Mouse (Mus musculus): Measurements from ENCODE around the gene Olfr1359.

DNA sequence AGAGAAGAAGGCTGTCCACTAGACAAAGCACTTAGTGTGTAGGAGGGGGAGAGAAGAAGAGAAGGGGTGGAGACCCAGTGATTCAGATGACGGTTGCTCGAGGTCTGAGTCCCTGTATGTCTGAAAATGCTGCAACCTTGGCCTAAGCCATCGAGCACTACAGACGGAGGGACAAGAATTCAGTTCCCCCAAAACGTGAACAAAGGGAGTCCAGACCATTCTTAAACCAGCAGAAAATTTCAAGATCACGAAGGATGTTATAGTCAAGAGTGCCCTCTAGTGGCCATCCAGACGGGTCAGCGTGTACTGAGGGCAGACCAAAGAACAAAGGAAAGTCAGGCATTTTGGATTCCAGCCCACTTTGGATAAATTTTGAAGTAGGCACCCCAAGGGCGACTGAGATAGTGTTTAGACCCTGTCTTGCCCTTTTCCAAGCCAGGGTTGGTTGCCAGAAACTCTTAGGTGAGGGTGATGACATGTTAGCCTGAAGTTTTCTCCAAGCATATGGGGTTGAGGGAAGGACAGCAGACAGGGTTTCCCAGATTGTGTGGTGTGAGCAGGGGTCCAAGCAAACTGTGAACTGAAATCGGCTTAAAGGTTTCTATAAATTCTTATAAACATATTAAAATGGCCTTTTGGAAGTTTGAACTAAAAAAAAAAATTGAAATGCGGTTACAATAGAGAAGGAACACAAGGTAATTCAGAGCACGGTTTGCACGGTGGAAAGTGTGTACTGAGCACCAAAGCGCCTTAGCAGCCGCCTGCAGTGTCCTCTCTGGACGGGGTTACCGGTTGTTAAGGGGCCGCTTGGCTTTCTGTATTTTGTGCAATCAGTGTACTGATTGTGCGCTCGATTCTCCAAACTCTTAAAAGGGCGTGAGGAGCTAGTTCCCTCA, 36.3 kb downstream of the Olfr1359 start:
- TF ChIP-seq GATA1 (IDR thresholded peaks at IDR 0.05; ENCODE audit: borderline replicate concordance, low read length) (no peak), FLI1 (IDR thresholded peaks at IDR 0.05; ENCODE audit: low read length) (no peak)

Data from megakaryocyte, embryonic 14.5 days (primary cell).